Mouse (Mus musculus) thymus, adult 2 months (tissue): ENCODE measurements around the gene Mpzl3.

ENCODE experiments used
- CTCF ChIP-seq: fragments of 200-500 bp; IDR thresholded peaks from 2 replicates; pipeline ENCODE4 v1.5.1; 2012; ENCODE audit warnings: mild to moderate bottlenecking, control low read depth, low read length, moderate library complexity, borderline replicate concordance; ENCODE audit not compliant: control insufficient read depth, poor library complexity, insufficient read depth; ENCODE audit errors: extremely low read depth
- POLR2A ChIP-seq: fragments of 200-500 bp; IDR thresholded peaks from 2 replicates; pipeline ENCODE4 v1.6.1; 2012; ENCODE audit warnings: mild to moderate bottlenecking, low read length, control low read depth, moderate library complexity; ENCODE audit not compliant: control insufficient read depth, poor library complexity, insufficient read depth; ENCODE audit errors: extremely low read depth

DNA sequence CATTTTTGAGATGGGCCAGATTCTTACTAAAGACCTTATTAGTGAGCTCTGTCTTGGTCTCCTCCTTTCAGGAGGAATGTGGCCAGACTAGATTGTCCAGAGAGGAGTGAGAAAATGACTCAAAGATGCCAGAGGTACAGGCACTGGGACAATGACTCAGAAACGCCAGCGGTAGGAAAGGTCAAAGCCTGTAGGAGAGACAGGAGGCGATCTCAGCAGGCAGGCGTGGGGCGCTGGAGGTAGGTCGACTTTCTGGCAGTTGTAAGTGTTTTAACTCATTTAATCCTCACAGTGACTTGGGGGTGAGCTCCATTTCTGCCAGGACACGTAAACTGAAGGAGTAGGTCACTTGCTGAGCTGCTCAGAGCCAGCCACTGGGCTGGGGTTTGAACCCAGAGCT lies 5.2 kb downstream of the Mpzl3 start:
- TF ChIP-seq POLR2A: no peak
- no peak for TF ChIP-seq CTCF
